Mouse (Mus musculus): ENCODE data around the gene Lrrc56. TPM values are rescaled to one million over a fixed set of nuclear protein-coding genes. Genes with fewer than 3 reads are reported as not detected.

Lrrc56 gene
- polyA plus RNA-seq, 1 experiment: 22.6 TPM

GRCm38 (mm10) chr7:141213605-141214235 lies 19.8 kb downstream of the Lrrc56 start, which contains the start of gene Lmntd2:
TSS of gene Lmntd2 (minus strand) at chr7:141214080.
- Histone ChIP-seq H3K4me1 (ENCODE audit: control insufficient read depth) (peaks cover 99% of the 10 kb centered on the region), H3K4me3 (replicated peaks) (peak within 1 kb of the TSS; percentile 79), H3K27me3 (ENCODE audit: control insufficient read depth) (no peaks in the 10 kb centered on the region), H3K36me3 (ENCODE audit: control insufficient read depth) (peaks cover 68% of the 10 kb centered on the region), H3K9me3 (ENCODE audit: control insufficient read depth, low read length) (no peaks in the 10 kb centered on the region)
- no peak for TF ChIP-seq TAL1 (IDR thresholded peaks at IDR 0.05; ENCODE audit: low read length)

GRCm38 (mm10) chr7:141214310-141214709 lies 20.4 kb downstream of the Lrrc56 start:
- H3K27me3 ChIP-seq (ENCODE audit: control insufficient read depth): no peaks in the 10 kb centered on the region
- TF ChIP-seq GATA1 (IDR thresholded peaks at IDR 0.05; ENCODE audit: low read length): no peak
- TF ChIP-seq TAL1 (IDR thresholded peaks at IDR 0.05; ENCODE audit: low read length): no peak
- no peak overlapping the region for H3K4me3 ChIP-seq (replicated peaks)
- peaks cover 99% of the 10 kb centered on the region for H3K4me1 ChIP-seq (ENCODE audit: control insufficient read depth)
- no peaks in the 10 kb centered on the region for H3K9me3 ChIP-seq (ENCODE audit: control insufficient read depth, low read length)
- H3K36me3 ChIP-seq (ENCODE audit: control insufficient read depth): peaks cover 69% of the 10 kb centered on the region

- no peaks in the 10 kb centered on the region for H3K27me3 ChIP-seq (ENCODE audit: control insufficient read depth)
- peaks cover 71% of the 10 kb centered on the region for H3K36me3 ChIP-seq (ENCODE audit: control insufficient read depth)
- TF ChIP-seq TAL1 (IDR thresholded peaks at IDR 0.05; ENCODE audit: low read length): no peak
- no peak for TF ChIP-seq GATA1 (IDR thresholded peaks at IDR 0.05; ENCODE audit: low read length)
- H3K9me3 ChIP-seq (ENCODE audit: control insufficient read depth, low read length): no peaks in the 10 kb centered on the region
- peak within 1 kb of the TSS; percentile 79 for H3K4me3 ChIP-seq (replicated peaks)
- peaks cover 99% of the 10 kb centered on the region for H3K4me1 ChIP-seq (ENCODE audit: control insufficient read depth)
These were observed 21.3 kb downstream of the Lrrc56 start, which contains the start of gene Rassf7 for GRCm38 (mm10) chr7:141215101-141215879. TSS of gene Rassf7 (plus strand) at chr7:141215860.

- H3K4me3 ChIP-seq (replicated peaks): peak overlapping the region; percentile 79
- peaks cover 99% of the 10 kb centered on the region for H3K4me1 ChIP-seq (ENCODE audit: control insufficient read depth)
- TF ChIP-seq TAL1 (IDR thresholded peaks at IDR 0.05; ENCODE audit: low read length): no peak
- TF ChIP-seq GATA1 (IDR thresholded peaks at IDR 0.05; ENCODE audit: low read length): no peak
- no peaks in the 10 kb centered on the region for H3K9me3 ChIP-seq (ENCODE audit: control insufficient read depth, low read length)
- H3K27me3 ChIP-seq (ENCODE audit: control insufficient read depth): no peaks in the 10 kb centered on the region
- H3K36me3 ChIP-seq (ENCODE audit: control insufficient read depth): peaks cover 71% of the 10 kb centered on the region
These were observed 22.1 kb downstream of the Lrrc56 start for GRCm38 (mm10) chr7:141215880-141216733.

- Histone ChIP-seq H3K4me1 (ENCODE audit: control insufficient read depth) (peaks cover 97% of the 10 kb centered on the region), H3K4me3 (replicated peaks) (peak overlapping the region; percentile 79), H3K9me3 (ENCODE audit: control insufficient read depth, low read length) (no peaks in the 10 kb centered on the region), H3K27me3 (ENCODE audit: control insufficient read depth) (no peaks in the 10 kb centered on the region), H3K36me3 (ENCODE audit: control insufficient read depth) (peaks cover 67% of the 10 kb centered on the region)
- TF ChIP-seq TAL1 (IDR thresholded peaks at IDR 0.05; ENCODE audit: low read length) (no peak), GATA1 (IDR thresholded peaks at IDR 0.05; ENCODE audit: low read length) (no peak)
These were observed 22.9 kb downstream of the Lrrc56 start for GRCm38 (mm10) chr7:141216894-141217293.

GRCm38 (mm10) chr7:141217343-141218013 lies 23.5 kb downstream of the Lrrc56 start:
- Histone ChIP-seq H3K27me3 (ENCODE audit: control insufficient read depth) (no peaks in the 10 kb centered on the region), H3K4me1 (ENCODE audit: control insufficient read depth) (peaks cover 97% of the 10 kb centered on the region), H3K4me3 (replicated peaks) (peak overlapping the region; percentile 79), H3K9me3 (ENCODE audit: control insufficient read depth, low read length) (no peaks in the 10 kb centered on the region), H3K36me3 (ENCODE audit: control insufficient read depth) (peaks cover 64% of the 10 kb centered on the region)
- no peak for TF ChIP-seq GATA1 (IDR thresholded peaks at IDR 0.05; ENCODE audit: low read length)
- TF ChIP-seq TAL1 (IDR thresholded peaks at IDR 0.05; ENCODE audit: low read length): no peak

DNA sequence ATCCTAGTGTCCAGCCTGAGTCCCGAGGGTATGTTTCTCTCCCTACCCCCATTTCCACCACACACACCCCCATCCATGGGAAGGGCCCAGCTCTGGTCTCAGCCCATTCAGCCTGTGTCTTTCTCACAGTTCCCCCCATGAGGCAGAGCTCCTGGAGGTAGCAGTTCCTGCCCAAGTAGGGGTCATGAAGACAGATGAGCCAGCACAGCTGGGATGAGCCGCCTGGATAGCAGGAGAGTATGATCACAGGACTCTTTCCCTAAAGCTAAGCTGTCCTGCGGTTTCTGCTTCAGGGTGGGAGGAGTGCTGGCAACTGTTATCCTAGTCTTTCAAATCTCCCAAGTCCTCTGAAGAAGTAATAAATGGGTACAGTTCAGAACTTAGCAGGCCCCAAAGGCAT lies 24.2 kb downstream of the Lrrc56 start:
- Histone ChIP-seq H3K4me3 (replicated peaks) (no peak overlapping the region), H3K9me3 (ENCODE audit: control insufficient read depth, low read length) (no peaks in the 10 kb centered on the region), H3K4me1 (ENCODE audit: control insufficient read depth) (peaks cover 97% of the 10 kb centered on the region), H3K27me3 (ENCODE audit: control insufficient read depth) (no peaks in the 10 kb centered on the region), H3K36me3 (ENCODE audit: control insufficient read depth) (peaks cover 61% of the 10 kb centered on the region)
- TF ChIP-seq GATA1 (IDR thresholded peaks at IDR 0.05; ENCODE audit: low read length) (no peak), TAL1 (IDR thresholded peaks at IDR 0.05; ENCODE audit: low read length) (no peak)

- H3K4me1 ChIP-seq (ENCODE audit: control insufficient read depth): peaks cover 93% of the 10 kb centered on the region
- H3K4me3 ChIP-seq (replicated peaks): no peak overlapping the region
These were observed 24.7 kb downstream of the Lrrc56 start for GRCm38 (mm10) chr7:141218557-141219133.

More at GRCm38 (mm10) chr7:141218557-141219133, 24.7 kb downstream of the Lrrc56 start:
- Histone ChIP-seq H3K36me3 (ENCODE audit: control insufficient read depth) (peaks cover 57% of the 10 kb centered on the region), H3K9me3 (ENCODE audit: control insufficient read depth, low read length) (no peaks in the 10 kb centered on the region), H3K27me3 (ENCODE audit: control insufficient read depth) (no peaks in the 10 kb centered on the region)
- TF ChIP-seq TAL1 (IDR thresholded peaks at IDR 0.05; ENCODE audit: low read length): no peak
- no peak for TF ChIP-seq GATA1 (IDR thresholded peaks at IDR 0.05; ENCODE audit: low read length)
